20 mouse cellular contexts compared by ENCODE assay signal in the genomic region with DNA sequence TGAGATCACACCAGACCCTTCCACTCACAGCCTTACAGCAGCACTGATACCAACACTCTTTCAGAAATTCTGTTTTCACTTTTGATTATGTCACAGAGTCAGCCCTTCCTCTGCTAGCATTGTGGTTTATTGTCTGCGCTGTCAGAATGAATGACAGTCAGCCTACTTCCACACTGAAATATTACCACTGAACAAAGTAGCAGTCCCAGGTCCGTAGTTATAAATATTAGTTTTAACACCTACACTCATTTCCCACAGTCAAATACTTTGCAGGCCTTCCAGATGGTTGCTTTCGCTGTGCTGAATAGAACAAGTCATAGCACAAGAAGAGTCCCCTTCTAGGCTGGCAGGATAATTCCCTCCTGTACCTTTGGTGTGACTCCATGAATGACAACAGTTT. TPM values are rescaled to one million over a fixed set of nuclear protein-coding genes. Genes with fewer than 3 reads are reported as not detected.
A peak's percentile ranks its signal among the peaks of the same experiment; 100 is the strongest.
DNase-seq lines count a peak whose midpoint lies in the region; ATAC-seq and TF ChIP-seq lines count a peak whose summit lies in the region.
"Had no signal": no experiment of that assay in that cellular context is flagged by ENCODE, and none has a peak within 500 bp of the region (broad histone marks: within the 10 kb centered on the region; RNA-seq: fewer than 3 reads in every experiment).

No protein-coding gene starts in this region.

- no peak for TF ChIP-seq EP300 in heart, adult 2 months (IDR thresholded peaks at IDR 0.05; ENCODE audit: insufficient read depth, low read depth, low read length)

- no peaks in the 10 kb centered on the region for H3K9me3 ChIP-seq in heart, embryonic 15.5 days (replicated peaks)
- H3K9me3 ChIP-seq in intestine, embryonic 16.5 days (ENCODE audit: control insufficient read depth, low read length), result no peaks in the 10 kb centered on the region
- H3K9me3 ChIP-seq: midbrain, embryonic 10.5 days; neural tube, embryonic 15.5 days had no signal

- H3K4me3 ChIP-seq in heart, adult 2 months, result no peak overlapping the region
- H3K4me3 ChIP-seq in heart, embryonic 15.5 days, result no peak overlapping the region
- no peak overlapping the region for H3K4me3 ChIP-seq in intestine, embryonic 16.5 days (ENCODE audit: low read length)
- H3K4me3 ChIP-seq: midbrain, embryonic 10.5 days; neural tube, embryonic 15.5 days had no signal

- H3K27me3 ChIP-seq in heart, adult 2 months (ENCODE audit: control insufficient read depth, insufficient read depth, low read length), result no peaks in the 10 kb centered on the region; the same call in 1 of the 2 replicates
- H3K27me3 ChIP-seq in heart, embryonic 15.5 days, result no peaks in the 10 kb centered on the region
- H3K27me3 ChIP-seq in intestine, embryonic 16.5 days (replicated peaks; ENCODE audit: control insufficient read depth, insufficient read depth, low read length), result no peaks in the 10 kb centered on the region
- H3K27me3 ChIP-seq: neural tube, embryonic 15.5 days had no signal

- peaks cover 20% of the 10 kb centered on the region for H3K36me3 ChIP-seq in heart, adult 2 months (ENCODE audit: control insufficient read depth, insufficient read depth, low read length)
- H3K36me3 ChIP-seq in heart, embryonic 15.5 days, result no peaks in the 10 kb centered on the region
- H3K36me3 ChIP-seq in intestine, embryonic 16.5 days (ENCODE audit: control insufficient read depth, insufficient read depth, low read length), result no peaks in the 10 kb centered on the region
- H3K36me3 ChIP-seq: midbrain, embryonic 10.5 days; neural tube, embryonic 15.5 days had no signal

- intact Hi-C loops in heart, adult 2 months (cut with DNase I), result loop anchor here (2.0 to 5.0 kb wide), 3 partner anchors 21 to 90 kb away; partner anchors contain the start of gene Tsen15
- intact Hi-C loops in heart, postnatal 25 days (cut with DNase I), result no loop called here

- peak overlapping the region; percentile 1 for H3K27ac ChIP-seq in heart, adult 2 months
- peak overlapping the region; percentile 46; the same call in 1 of the 2 replicates for H3K27ac ChIP-seq in heart, embryonic 15.5 days
- H3K27ac ChIP-seq in intestine, embryonic 16.5 days (ENCODE audit: low read length), result no peak overlapping the region
- H3K27ac ChIP-seq: hindbrain, embryonic 14.5 days; kidney, postnatal 0 days; midbrain, embryonic 10.5 days; neural tube, embryonic 15.5 days; stomach, postnatal 0 days had no signal

- no peak overlapping the region for H3K4me2 ChIP-seq in heart, embryonic 15.5 days
- no peak overlapping the region for H3K4me2 ChIP-seq in intestine, embryonic 16.5 days (ENCODE audit: low read depth, low read length)
- H3K4me2 ChIP-seq: hindbrain, embryonic 14.5 days; neural tube, embryonic 15.5 days had no signal

- TF ChIP-seq POLR2A in heart, adult 2 months (IDR thresholded peaks at IDR 0.05; ENCODE audit: insufficient read depth, low read depth, low read length), result no peak

- DNase-seq in heart, adult 2 months, result no peak
- no peak for DNase-seq in heart, postnatal 25 days (ENCODE audit: low spot score)
- no peak for DNase-seq in heart, adult 8-10 months (ENCODE audit: low spot score)
- DNase-seq in Muller cell, postnatal 12 days (ENCODE audit: inconsistent ontology term), result peak; percentile 28
- DNase-seq in forelimb bud, embryonic 11.5 days (ENCODE audit: low read depth, low spot score), result peak; percentile 53
- no peak for DNase-seq in spleen, postnatal 36 days (ENCODE audit: low spot score in 2 of 2)
- DNase-seq: adrenal gland, postnatal 36 days; cerebellum, adult 11-12 months; cerebellum, postnatal 10 days; kidney, adult 2 months had no signal

- no peak for ATAC-seq in heart, embryonic 15.5 days (replicated peaks; ENCODE audit: insufficient number of reproducible peaks, insufficient read depth, low FRiP score, low read depth)
- ATAC-seq in intestine, embryonic 16.5 days, result no peak
- ATAC-seq: inflammation-experienced regulatory T-cells, adult 6 months; Patski had no signal

- no peak overlapping the region for H3K9ac ChIP-seq in heart, adult 2 months (ENCODE audit: low read depth, low read length)
- no peak overlapping the region for H3K9ac ChIP-seq in heart, embryonic 15.5 days
- H3K9ac ChIP-seq in intestine, embryonic 16.5 days (ENCODE audit: low read depth, low read length), result no peak overlapping the region
- H3K9ac ChIP-seq: hindbrain, embryonic 14.5 days; neural tube, embryonic 15.5 days had no signal

- WGBS in heart, adult 2 months, result 68% methylated on average over 3 of the region's 3 CpGs
- WGBS in heart, embryonic 15.5 days, result 52% methylated on average over 3 of the region's 3 CpGs
- WGBS in intestine, embryonic 16.5 days, result 74% methylated on average over 3 of the region's 3 CpGs

- peaks cover 10% of the 10 kb centered on the region for H3K4me1 ChIP-seq in heart, adult 2 months (ENCODE audit: control insufficient read depth, insufficient read depth, low read length)
- peaks cover 29% of the 10 kb centered on the region for H3K4me1 ChIP-seq in heart, embryonic 15.5 days (replicated peaks)
- 0 out of 2 replicates have a peak, but pooled peaks cover 3% of the 10 kb centered on the region for H3K4me1 ChIP-seq in intestine, embryonic 16.5 days (ENCODE audit: control insufficient read depth, insufficient read depth, low read length)
- H3K4me1 ChIP-seq: neural tube, embryonic 15.5 days had no signal

- H3K79me2 ChIP-seq in heart, adult 2 months (replicated peaks; ENCODE audit: control insufficient read depth, insufficient read depth, low read length), result no peaks in the 10 kb centered on the region

- TF ChIP-seq CTCF in heart, adult 2 months (IDR thresholded peaks at IDR 0.05), result no peak

RNA-seq across cellular contexts. Expression of gene Colgalt2, which starts 22.7 kb away (rescaled TPM):
- 1 to 10 TPM; 3.3 to 4.1 TPM for total RNA-seq in heart, adult 2 months (2021)
- 5.3 and 7.0 TPM in 2 replicates for polyA plus RNA-seq in heart, adult 2 months (2012; rRNA removed)
- total RNA-seq in heart, postnatal 25 days (2021), result 1 to 10 TPM; 3.5 to 4.3 TPM
- polyA plus RNA-seq in heart, embryonic 15.5 days (2015; fragmentation: Nextera tagmentation; extraction: Ambion mirVana), result 1.8 and 2.1 TPM in 2 replicates
- total RNA-seq in heart, adult 8-10 months (2022), result 1 to 10 TPM; 2.6 to 3.2 (median 2.7) TPM
- 1.3 and 1.5 TPM in 2 replicates for polyA plus RNA-seq in intestine, embryonic 16.5 days (2015; fragmentation: Nextera tagmentation; extraction: Ambion mirVana)
- total RNA-seq: granulocyte monocyte progenitor cell, adult 5-6 weeks had no signal
- polyA plus RNA-seq: inflammation-experienced regulatory T-cells, adult 6 months; Patski had no signal

RNA-seq across cellular contexts. Expression of gene Tsen15, which starts 35.8 kb away (rescaled TPM):
- total RNA-seq in heart, adult 2 months (2021), result 10 to 100 TPM; 19.3 to 21.0 TPM
- 14.4 and 24.8 TPM in 2 replicates for polyA plus RNA-seq in heart, adult 2 months (2012; rRNA removed)
- total RNA-seq in heart, postnatal 25 days (2021), result 10 to 100 TPM; 19.5 TPM
- polyA plus RNA-seq in heart, embryonic 15.5 days (2015; fragmentation: Nextera tagmentation; extraction: Ambion mirVana), result 45.3 and 49.3 TPM in 2 replicates
- total RNA-seq in heart, adult 8-10 months (2022), result 10 to 100 TPM; 17.3 to 23.2 (median 20.7) TPM
- polyA plus RNA-seq in intestine, embryonic 16.5 days (2015; fragmentation: Nextera tagmentation; extraction: Ambion mirVana), result 57.0 and 64.0 TPM in 2 replicates

Comparison
In these comparisons a context has a peak if more than half of its experiments do, and no peak if none do; other contexts are left out.
1. DNase-seq: peak in Muller cell, postnatal 12 days (single experiment) and forelimb bud, embryonic 11.5 days (single experiment); none in heart, adult 2 months (0 of 2), heart, postnatal 25 days (single experiment), heart, adult 8-10 months (single experiment) and spleen, postnatal 36 days (0 of 2).